Mouse (Mus musculus) frontal cortex, postnatal 14 days (tissue): Measurements from ENCODE around the gene Tenm3.
A peak's percentile ranks its signal among the peaks of the same experiment; 100 is the strongest.

ENCODE experiments used
- DNase-seq, 2 experiments: peaks; one replicate each; pipeline ENCODE4 v3.0.0; 2022; ENCODE audit warnings: low spot score in 2 of 2

The Tenm3 gene

DNA sequence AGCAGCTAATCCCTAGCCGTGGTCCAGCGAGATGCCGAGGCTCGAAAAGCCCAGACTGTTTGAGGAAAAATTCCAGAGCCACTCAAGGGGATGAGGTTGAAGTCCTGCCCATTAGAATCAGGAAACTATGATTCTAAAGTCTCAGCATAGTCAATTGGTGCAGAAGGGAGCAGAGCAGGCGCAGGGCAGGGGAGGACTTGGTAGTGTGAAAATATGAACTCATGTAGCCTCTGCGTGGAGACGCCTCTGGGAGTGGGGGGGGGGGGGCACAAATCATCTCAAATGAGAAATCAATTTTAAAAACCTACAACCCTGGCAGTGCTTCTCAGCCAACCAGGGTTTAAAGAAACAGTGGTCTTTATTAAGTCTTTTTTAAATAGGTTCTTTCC lies 392.5 kb downstream of the Tenm3 start:
- DNase-seq: no peak

DNA sequence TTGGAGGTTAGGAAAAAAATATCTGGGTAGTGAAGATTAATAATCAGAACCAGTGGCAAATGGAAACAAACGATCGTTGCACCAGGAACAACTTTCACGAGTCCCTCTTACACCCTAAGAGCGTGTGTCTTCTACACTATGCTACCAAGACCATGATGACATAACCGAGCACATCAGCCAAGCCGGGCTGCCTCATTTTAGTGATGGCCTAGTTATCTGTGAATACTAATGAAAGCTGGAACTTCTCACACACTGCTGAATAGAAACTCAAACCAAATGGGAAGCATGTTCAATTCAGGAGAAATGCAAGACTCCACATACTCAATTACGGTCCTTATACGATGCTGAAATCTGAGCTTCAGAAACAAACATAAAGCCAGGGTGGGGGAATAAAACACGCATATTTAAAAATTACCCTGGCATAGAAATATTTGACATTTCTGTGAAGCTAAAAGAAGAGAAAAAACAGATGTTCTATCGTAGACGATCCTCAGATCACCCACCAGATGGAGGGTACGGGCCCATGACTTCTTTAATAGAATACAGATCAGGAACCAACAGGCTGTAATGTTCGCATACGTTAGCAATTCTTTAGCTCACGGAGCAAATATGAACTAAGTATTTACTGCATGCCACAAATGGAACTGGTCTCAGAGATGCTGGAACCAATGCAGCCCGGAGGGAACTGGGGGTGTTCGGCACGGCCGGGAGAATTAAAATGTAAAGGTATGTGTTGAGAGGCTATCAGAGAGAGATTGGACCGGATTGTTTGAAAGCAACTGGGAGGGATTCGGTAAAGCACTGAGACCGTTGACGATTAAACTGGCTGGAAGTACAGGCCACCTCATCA lies 393.1 kb downstream of the Tenm3 start:
- no peak for DNase-seq

DNA sequence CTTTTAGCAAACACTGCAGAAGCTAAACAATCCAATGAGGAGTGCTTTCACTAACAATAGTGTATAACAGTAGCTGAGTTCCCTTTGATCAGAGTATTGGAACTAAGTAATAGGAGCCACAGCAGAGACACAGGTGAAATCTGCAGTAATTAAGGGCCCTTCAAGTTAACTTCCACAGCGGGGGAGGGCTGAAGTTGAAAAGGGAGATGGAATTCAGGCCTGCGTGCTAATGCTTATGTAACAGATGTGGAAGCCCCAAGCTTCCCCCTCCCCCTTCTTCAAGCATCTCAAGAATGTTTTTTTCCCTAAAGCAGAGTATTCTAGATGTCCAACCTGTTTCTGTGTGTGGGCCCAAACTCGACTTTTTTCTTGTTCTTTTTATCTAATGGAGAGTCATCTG lies 394.1 kb downstream of the Tenm3 start:
- DNase-seq: no peak

GRCm38 (mm10) chr8:48445690-48446089 lies 398.1 kb downstream of the Tenm3 start:
- DNase-seq: no peak

GRCm38 (mm10) chr8:48439491-48439890 lies 404.3 kb downstream of the Tenm3 start:
- DNase-seq: no peak

GRCm38 (mm10) chr8:48437523-48438207 lies 406.1 kb downstream of the Tenm3 start:
- DNase-seq: no peak

- DNase-seq: no peak
Observed at GRCm38 (mm10) chr8:48425101-48425500, 418.6 kb downstream of the Tenm3 start.

GRCm38 (mm10) chr8:48417714-48418113 lies 426.0 kb downstream of the Tenm3 start:
- DNase-seq: no peak

GRCm38 (mm10) chr8:48410916-48411315 lies 432.8 kb downstream of the Tenm3 start:
- DNase-seq: no peak

- no peak for DNase-seq
Observed at GRCm38 (mm10) chr8:48400572-48400972, 443.2 kb downstream of the Tenm3 start.

DNA sequence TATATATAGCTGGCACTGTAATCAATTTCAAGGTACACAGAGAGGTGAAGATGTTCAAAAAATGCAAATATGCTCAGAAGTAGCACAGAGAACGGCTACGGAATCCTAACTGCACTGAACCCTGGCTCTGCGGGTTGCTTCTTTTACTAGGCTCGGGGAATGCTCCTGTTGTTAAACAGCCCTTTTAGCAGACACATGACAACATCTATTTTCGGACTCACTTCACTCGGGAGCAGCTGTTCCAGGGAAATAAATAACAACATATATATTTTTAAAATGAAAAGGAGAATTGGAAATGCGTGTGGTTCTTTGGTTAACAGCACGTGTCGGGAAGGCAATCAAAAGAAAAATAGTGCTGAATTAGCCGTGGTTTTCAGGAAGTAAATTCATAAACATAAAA lies 457.9 kb downstream of the Tenm3 start:
- no peak for DNase-seq

DNA sequence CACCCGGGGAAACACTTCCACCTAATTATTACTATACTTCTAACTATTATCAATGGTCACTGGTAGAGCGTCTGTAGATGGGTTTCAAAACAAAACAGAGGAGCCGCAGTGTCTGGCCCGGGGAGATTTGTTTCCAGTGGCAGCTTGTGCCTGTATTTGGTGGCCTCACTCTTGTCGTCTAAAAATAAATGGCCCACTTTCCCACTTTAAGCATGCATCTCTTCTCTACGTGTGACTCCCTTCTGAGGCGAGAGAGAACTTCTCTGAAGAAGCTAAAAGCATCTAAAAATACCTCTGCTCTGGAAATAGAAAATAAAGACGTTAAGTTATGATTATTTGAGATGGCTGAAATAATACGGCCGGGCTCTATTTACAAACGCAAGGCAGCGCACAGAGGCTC lies 463.7 kb downstream of the Tenm3 start:
- DNase-seq: no peak

GRCm38 (mm10) chr8:48376774-48377173 lies 467.0 kb downstream of the Tenm3 start:
- peak; percentile 53 to 61 for DNase-seq

DNA sequence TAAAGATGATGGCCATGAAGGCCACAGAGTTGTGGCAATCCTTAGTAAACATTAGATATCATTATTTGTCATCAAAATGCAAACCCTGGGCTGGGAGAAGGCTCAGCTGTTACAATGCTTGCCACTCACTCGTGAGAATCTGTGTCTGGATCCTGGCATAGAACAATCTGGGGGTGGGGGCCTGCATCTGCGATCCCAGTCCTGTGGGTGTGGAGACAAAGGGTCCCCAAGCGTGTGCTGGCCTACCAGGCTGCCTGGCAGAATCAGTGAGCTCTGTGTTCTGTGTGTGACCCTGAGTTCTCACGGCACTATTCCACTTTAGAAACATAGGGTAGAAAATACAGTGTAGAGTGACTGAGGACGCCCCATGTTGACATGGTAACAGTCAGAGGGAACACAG lies 468.6 kb downstream of the Tenm3 start:
- no peak for DNase-seq

GRCm38 (mm10) chr8:48373404-48373803 lies 470.3 kb downstream of the Tenm3 start:
- DNase-seq: no peak

DNA sequence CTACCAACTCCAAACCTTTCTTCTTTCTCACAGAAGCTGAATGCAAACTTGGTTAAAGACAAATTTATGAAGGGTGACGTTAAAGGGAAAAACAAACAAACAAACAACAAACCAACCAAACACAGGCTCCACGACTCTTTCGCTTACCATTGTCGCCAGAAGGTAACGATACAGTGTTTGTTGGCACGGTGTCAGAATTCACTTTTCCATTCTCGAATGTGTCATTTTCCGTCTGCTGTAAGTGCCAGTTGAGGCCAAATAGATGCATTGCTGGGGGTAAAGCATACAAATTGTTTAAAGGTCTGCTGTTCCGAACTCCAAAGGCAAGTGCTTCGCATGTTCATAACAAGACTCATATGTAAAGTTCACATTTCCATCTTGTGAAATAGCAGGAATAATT lies 476.6 kb downstream of the Tenm3 start:
- DNase-seq: no peak

GRCm38 (mm10) chr8:48356849-48357248 lies 486.9 kb downstream of the Tenm3 start:
- DNase-seq: no peak

GRCm38 (mm10) chr8:48353458-48353857 lies 490.3 kb downstream of the Tenm3 start:
- DNase-seq: no peak

- DNase-seq: no peak
Observed at GRCm38 (mm10) chr8:48348901-48349300, 494.9 kb downstream of the Tenm3 start.

DNA sequence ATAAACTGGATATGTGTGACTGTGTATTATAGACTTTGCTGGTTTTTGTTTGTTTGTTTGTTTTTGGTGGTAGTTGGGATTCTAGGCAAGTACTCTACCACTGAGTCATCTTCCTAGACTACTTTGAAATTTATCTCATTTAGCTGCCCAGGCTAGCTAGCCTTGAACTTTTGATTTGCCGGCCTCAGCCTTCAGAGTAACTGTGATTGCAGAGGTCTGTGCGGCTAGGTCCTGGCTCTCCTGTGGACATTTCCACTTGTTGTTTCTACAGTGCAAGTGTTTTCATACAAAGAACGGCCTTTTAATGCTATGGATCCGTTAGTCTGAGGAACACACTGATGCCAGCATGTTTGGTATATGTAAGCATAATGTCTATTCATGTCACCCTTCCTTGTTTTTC lies 495.4 kb downstream of the Tenm3 start:
- no peak for DNase-seq

GRCm38 (mm10) chr8:48343067-48343420 lies 500.7 kb downstream of the Tenm3 start:
- DNase-seq: no peak

DNA sequence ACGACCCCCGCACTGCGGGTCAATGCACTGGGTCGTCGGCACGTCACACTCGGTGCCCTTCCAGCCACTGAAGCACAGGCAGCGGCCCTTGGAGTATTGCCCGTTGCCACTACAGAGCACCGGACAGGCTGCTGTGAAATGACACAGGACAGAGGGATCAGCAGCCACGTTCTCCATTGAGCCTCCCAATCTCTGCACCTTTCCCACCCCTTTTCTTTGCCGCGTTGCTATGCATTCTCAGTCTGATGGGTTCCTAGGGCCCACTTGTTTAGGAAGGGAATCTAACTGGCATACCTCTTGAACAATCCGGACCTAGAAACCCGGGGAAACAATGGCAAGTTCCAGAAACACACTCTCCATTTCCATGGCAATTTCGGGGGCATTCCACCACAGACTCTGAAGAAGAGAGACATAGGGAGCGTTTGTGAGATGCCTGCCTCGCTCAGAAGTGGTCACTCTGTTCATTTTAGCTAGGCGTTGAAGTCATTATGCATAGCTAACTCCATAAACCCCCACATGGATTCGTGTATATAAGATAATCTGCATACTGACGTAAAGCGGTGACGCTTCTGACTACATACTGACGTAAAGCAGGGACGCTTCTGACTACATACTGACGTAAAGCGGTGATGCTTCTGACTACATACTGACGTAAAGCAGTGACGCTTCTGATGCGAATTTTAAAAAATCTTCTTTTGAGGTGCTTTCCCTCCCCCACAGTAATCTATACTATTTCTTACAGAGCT lies 501.3 kb downstream of the Tenm3 start:
- no peak for DNase-seq

DNA sequence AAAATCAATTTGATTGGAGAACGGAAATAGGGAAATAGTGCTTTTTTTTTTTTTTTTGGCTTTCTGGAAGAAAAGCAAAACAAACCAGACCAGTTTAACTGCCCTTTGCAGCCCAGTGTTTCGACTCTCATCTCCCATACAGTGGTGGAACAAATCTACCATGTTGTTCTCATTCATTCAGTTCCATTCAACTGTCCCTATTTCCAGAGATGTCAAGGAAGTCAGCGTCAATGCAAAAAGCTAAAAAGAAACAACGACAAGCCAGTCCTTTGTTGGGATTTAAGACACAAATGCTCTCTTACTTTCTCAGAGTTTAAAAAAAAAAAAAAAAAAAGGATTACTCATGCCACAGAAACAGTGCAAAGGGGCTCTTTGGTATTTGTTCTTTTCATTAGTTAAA lies 502.1 kb downstream of the Tenm3 start:
- no peak for DNase-seq
